Mouse (Mus musculus) spleen, postnatal 14 days (tissue): Measurements from ENCODE around the gene Dhx57.

Experiments
- DNase-seq, 2 experiments: peaks; one replicate each; pipeline ENCODE4 v3.0.0; 2021 to 2022; ENCODE audit warnings: low spot score in 2 of 2

The Dhx57 gene

DNA sequence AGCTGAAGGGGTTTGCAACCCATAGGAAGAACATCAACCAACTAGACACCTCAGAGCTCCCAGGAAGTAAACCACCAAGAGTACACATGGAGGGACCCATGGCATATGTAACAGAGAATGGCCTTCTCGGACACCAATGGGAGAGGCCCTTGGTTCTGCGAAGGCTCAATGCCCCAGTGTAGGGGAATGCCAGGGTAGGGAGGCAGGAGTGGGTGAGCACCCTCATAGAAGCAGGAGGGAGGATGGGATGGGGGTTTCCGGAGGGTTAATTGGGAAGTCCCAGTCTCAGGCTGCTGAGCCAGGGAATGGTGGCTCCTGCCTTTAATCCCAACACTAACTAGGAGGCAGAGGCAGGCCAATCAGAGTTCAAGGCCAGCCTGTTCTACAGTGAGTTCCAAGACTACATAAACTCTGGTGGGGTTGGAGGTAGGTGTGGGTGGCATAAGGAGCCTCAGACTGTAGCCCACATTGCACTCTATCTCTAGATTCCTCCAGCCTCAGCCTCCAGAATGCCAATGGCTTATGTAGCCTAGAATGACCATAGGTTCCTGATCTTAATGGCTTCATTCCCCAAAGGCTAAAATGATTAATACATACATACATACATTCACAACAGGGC lies 91.0 kb downstream of the Dhx57 start:
- no peak for DNase-seq

DNA sequence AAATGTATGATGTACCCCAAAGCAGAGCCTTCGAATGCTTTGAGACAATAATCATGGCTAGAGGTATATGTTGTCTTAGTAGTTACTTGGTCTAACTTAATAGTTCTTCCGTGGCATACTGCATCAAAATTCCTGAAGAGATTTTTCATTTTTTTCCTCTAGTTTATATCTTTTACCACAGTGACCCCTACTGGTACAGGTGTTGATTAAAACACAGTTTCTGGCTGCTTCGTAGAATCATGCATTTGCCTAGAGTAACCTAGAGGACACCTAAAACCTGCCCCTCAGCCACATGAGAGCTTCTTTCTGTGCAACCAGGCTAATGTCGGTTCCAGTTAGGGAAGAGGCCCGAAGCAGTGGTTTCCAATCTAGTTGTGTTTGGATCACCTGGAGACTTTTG lies 97.2 kb downstream of the Dhx57 start:
- DNase-seq: no peak
